Mouse (Mus musculus) E14TG2a.4 (cell line): Measurements from ENCODE around the gene Ambp.

ENCODE experiments used
- CTCF ChIP-seq: conservative IDR thresholded peaks from 2 replicates; pipeline ENCODE4 v1.5.1; 2014; ENCODE audit warnings: low read length
- NANOG ChIP-seq: IDR thresholded peaks from 2 replicates; pipeline ENCODE4 v1.6.1; 2014; ENCODE audit warnings: borderline replicate concordance, low read length, mixed read lengths
- POU5F1 ChIP-seq: IDR thresholded peaks from 2 replicates; pipeline ENCODE4 v1.6.1; 2014; ENCODE audit warnings: low read length, borderline replicate concordance

DNA sequence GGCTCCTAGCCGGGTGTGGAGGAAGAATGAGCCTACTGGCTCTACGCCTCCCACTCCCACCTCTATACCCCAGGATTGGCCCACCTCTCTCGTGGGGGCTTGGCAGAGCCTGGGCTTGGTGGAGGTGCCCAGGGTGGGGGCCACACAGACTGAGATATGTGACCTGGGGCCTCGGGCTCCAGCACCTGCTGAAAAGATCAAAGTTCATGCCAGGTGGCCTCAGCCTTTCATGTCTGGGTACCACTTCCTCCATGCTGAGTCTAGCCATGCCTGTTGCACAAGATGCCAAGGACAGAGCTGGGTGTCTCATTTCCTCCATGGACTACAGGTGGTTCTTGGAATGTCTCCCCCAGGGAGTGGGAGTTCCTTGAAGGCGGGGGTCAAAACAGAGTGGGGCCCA lies 11.7 kb upstream of the Ambp start:
- no peak for TF ChIP-seq CTCF
- TF ChIP-seq POU5F1, result no peak
- no peak for TF ChIP-seq NANOG
